Mouse (Mus musculus) neural tube, embryonic 14.5 days (tissue): ENCODE data around the gene H2al1k. TPM values are rescaled to one million over a fixed set of nuclear protein-coding genes. Genes with fewer than 3 reads are reported as not detected.
"Not testable (repeated sequence)": the region's sequence is repeated elsewhere in the genome, so short reads cannot be mapped to it uniquely, and the experiment has no call there.

Experiments
- ATAC-seq: fragments of 200-750 bp; cut with Nextera tagmentation; 2 replicates; pipeline ENCODE4 v1.8.0; 2017; ENCODE audit warnings: low read depth, mild to moderate bottlenecking, moderate TSS enrichment, moderate library complexity
- H3K27ac ChIP-seq: fragments of 300-500 bp; sonication (generic); 2 replicates; pipeline ENCODE4 v1.5.1; 2014; ENCODE audit warnings: low read depth, mild to moderate bottlenecking, control low read depth, low read length, moderate library complexity, mixed read lengths
- H3K27me3 ChIP-seq: fragments of 300-500 bp; sonication (generic); 2 replicates; pipeline ENCODE4 v1.6.1; 2014; ENCODE audit warnings: low read length; ENCODE audit not compliant: control insufficient read depth, insufficient read depth
- H3K36me3 ChIP-seq: fragments of 300-500 bp; sonication (generic); 2 replicates; pipeline ENCODE4 v1.6.1; 2014; ENCODE audit warnings: low read length, mixed read lengths; ENCODE audit not compliant: control insufficient read depth, insufficient read depth
- H3K4me1 ChIP-seq: fragments of 300-500 bp; sonication (generic); 2 replicates; pipeline ENCODE4 v1.6.1; 2014; ENCODE audit warnings: low read length; ENCODE audit not compliant: control insufficient read depth, insufficient read depth
- H3K4me2 ChIP-seq: fragments of 300-500 bp; sonication (generic); 2 replicates; pipeline ENCODE4 v1.6.1; 2014; ENCODE audit warnings: mild to moderate bottlenecking, low read depth, low read length, control low read depth
- H3K4me3 ChIP-seq: fragments of 300-500 bp; sonication (generic); 2 replicates; pipeline ENCODE4 v1.5.1; 2014; ENCODE audit warnings: low read depth, low read length, control low read depth, mixed read lengths
- H3K9ac ChIP-seq: fragments of 300-500 bp; sonication (generic); replicated peaks from 2 replicates; pipeline ENCODE4 v1.6.1; 2014; ENCODE audit warnings: low read depth, mild to moderate bottlenecking, control low read depth, low read length, mixed read lengths
- H3K9me3 ChIP-seq: fragments of 300-500 bp; sonication (generic); 2 replicates; pipeline ENCODE4 v1.6.1; 2016; ENCODE audit warnings: low read length; ENCODE audit not compliant: control insufficient read depth
- WGBS: fragments of 180-500 bp; shearing (Covaris S2); extraction: QIAGEN DNeasy Blood & Tissue Kit; methylation state at CpG from one replicate; pipeline ENCODE4 v1.1.7; 2014; 5-methylcytosine and 5-hydroxymethylcytosine counted together
- polyA plus RNA-seq: library from polyadenylated mRNA; unstranded; fragments of >200 nt; fragmentation: Nextera tagmentation; extraction: Ambion mirVana; gene quantifications from 2 replicates; pipeline ENCODE4 v1.2.1, GENCODE M21; 2014

H2al1k gene
- not detected in 2 replicates for polyA plus RNA-seq

DNA sequence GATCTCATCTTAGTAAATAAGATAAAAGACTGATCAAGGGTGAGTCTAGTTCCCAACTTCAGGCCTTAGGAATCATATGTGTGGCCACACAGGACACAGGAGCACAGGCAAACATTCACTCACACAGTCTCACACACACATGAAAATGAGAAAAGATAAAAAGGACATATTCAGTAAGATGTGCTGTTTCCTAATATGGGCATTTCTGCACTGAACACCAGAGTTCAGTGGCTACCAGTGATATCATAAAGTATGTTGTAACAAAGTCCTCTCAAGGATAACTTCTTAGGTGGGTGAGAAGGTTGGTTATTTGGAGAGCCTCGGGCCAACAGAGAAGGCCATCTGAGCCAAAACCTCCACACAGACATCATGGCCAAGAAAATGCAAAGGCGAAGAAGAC is at the start of gene H2al1k:
TSS of gene H2al1k (plus strand) at position 301 of the 400 bp plus-strand sequence.
- ATAC-seq, H3K27me3 ChIP-seq, H3K4me1 ChIP-seq, H3K36me3 ChIP-seq, H3K4me2 ChIP-seq, H3K9ac ChIP-seq, H3K4me3 ChIP-seq, H3K27ac ChIP-seq, H3K9me3 ChIP-seq: not testable (repeated sequence)
- no CpG with 5 or more reads among the region's 2 CpGs for WGBS

GRCm38 (mm10) chrX:9302791-9303190 is 47.6 kb upstream of the H2al1k start:
- no peak overlapping the region for H3K4me3 ChIP-seq
- H3K27ac ChIP-seq = no peak overlapping the region
- H3K9ac ChIP-seq = no peak overlapping the region
- no peak overlapping the region for H3K4me2 ChIP-seq
- 86% methylated on average over 5 of the region's 5 CpGs for WGBS
- H3K9me3 ChIP-seq = no peaks in the 10 kb centered on the region
- no peaks in the 10 kb centered on the region for H3K4me1 ChIP-seq
- no peak for ATAC-seq
- no peaks in the 10 kb centered on the region for H3K27me3 ChIP-seq
- no peaks in the 10 kb centered on the region for H3K36me3 ChIP-seq

DNA sequence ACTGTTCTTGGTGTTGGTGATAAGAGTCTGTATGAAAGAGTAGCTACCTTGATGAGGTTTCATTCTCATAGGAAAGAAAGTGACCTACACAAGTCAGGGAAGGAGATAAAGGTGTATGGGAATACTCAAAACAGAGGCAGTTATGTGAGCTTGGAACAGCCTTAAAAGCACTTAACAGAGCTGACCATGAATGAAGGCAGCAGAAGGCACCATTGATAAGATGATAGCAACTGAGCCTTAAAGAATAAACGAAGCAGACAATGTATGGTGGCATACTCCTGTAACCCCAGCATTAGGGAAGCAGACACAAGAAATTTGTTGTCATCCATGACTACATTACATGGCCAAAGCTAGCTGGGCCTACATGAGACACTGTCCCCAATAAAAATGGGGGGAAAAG is 47.0 kb upstream of the H2al1k start:
- Histone ChIP-seq H3K36me3 (no peaks in the 10 kb centered on the region), H3K4me3 (no peak overlapping the region), H3K9me3 (no peaks in the 10 kb centered on the region), H3K27me3 (no peaks in the 10 kb centered on the region), H3K4me1 (no peaks in the 10 kb centered on the region), H3K9ac (no peak overlapping the region), H3K27ac (no peak overlapping the region), H3K4me2 (no peak overlapping the region)
- ATAC-seq = no peak
- WGBS = 84% methylated on average over 1 of the region's 1 CpGs

- not testable (repeated sequence) for H3K36me3 ChIP-seq, H3K27me3 ChIP-seq, H3K9ac ChIP-seq, H3K4me1 ChIP-seq, H3K4me2 ChIP-seq, H3K27ac ChIP-seq, H3K9me3 ChIP-seq, ATAC-seq, H3K4me3 ChIP-seq
These were observed 34.0 kb upstream of the H2al1k start for GRCm38 (mm10) chrX:9316457-9316856.

- not testable (repeated sequence) for H3K27me3 ChIP-seq, H3K4me2 ChIP-seq, H3K36me3 ChIP-seq, H3K9me3 ChIP-seq, ATAC-seq, H3K4me1 ChIP-seq, H3K4me3 ChIP-seq, H3K27ac ChIP-seq, H3K9ac ChIP-seq
- 93% methylated on average over 26 of the region's 26 CpGs for WGBS
These were observed 22.5 kb upstream of the H2al1k start for GRCm38 (mm10) chrX:9327954-9328353.

DNA sequence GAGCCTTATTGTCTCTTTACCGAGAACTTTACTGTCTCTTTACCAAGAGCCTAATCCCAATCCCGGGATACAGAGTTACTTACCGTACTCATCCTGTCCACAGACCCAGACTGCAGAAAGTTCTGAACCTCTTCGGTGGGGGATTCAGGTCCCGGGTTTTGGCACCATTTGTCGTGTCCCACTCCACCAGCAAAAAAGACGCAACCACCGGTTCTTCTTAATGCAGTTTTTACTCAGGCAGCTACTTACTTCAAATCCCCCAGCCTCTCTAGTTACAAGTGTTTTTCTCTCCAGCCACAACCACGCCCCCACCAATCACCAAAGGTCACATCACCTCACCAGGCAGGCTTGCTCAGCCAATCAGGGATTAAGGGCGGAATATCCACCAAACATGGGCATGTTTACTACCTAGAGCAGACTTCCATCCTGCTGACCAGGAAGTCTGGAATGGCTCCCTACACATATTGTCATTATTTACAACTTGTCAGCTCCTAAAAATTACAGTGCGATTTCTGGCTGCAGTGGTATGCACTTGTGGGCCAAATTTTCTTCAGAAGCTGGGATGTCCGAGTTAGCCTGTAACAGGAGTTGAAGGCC is 18.0 kb upstream of the H2al1k start:
- H3K27ac ChIP-seq, H3K27me3 ChIP-seq, H3K9ac ChIP-seq, H3K4me1 ChIP-seq, H3K4me2 ChIP-seq, H3K4me3 ChIP-seq, ATAC-seq, H3K9me3 ChIP-seq, H3K36me3 ChIP-seq: not testable (repeated sequence)
- WGBS = 89% methylated on average over 12 of the region's 12 CpGs

DNA sequence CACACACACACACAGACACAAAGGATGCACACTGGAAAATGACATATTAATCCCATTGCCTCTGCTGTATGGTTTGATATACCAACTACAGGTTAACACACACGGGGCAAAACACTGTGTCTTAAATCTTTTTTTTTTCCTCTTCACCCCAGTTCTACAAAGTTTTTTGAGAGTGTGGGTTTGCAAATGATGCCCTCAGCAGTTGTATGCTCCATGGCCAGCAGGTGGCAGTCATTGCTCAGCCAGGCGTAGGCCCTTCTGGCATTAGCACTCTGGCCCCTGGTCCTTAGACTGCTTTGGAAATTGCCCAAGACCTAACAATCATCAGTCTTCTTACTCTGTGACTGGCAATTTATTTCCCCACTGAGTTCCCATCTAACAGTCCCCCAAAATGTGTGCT is 17.4 kb upstream of the H2al1k start:
- H3K27ac ChIP-seq, H3K9me3 ChIP-seq, H3K4me3 ChIP-seq, H3K36me3 ChIP-seq, H3K9ac ChIP-seq, H3K4me1 ChIP-seq, H3K27me3 ChIP-seq, H3K4me2 ChIP-seq: not testable (repeated sequence)
- ATAC-seq = peak; percentile 63; the same call in 1 of the 2 replicates
- 54% methylated on average over 1 of the region's 2 CpGs for WGBS

- not testable (repeated sequence) for ATAC-seq, H3K36me3 ChIP-seq, H3K9ac ChIP-seq, H3K4me3 ChIP-seq, H3K9me3 ChIP-seq, H3K4me1 ChIP-seq, H3K27me3 ChIP-seq, H3K27ac ChIP-seq, H3K4me2 ChIP-seq
- WGBS = 62% methylated on average over 1 of the region's 1 CpGs
These were observed 15.4 kb upstream of the H2al1k start for GRCm38 (mm10) chrX:9334996-9335395.

- ATAC-seq = peak; percentile 49; the same call in 1 of the 2 replicates
- H3K27ac ChIP-seq, H3K9ac ChIP-seq: not testable (repeated sequence)
These were observed 23.6 kb downstream of the H2al1k start for GRCm38 (mm10) chrX:9374012-9374411.

More at GRCm38 (mm10) chrX:9374012-9374411, 23.6 kb downstream of the H2al1k start:
- not testable (repeated sequence) for H3K4me3 ChIP-seq, H3K9me3 ChIP-seq, H3K4me1 ChIP-seq, H3K27me3 ChIP-seq, H3K4me2 ChIP-seq, H3K36me3 ChIP-seq
- WGBS = 63% methylated on average over 2 of the region's 2 CpGs
